Mouse (Mus musculus) liver, embryonic 11.5 days (tissue): Measurements from ENCODE around the gene Cep112. TPM values are rescaled to one million over a fixed set of nuclear protein-coding genes. Genes with fewer than 3 reads are reported as not detected.

ENCODE experiments used
- ATAC-seq: fragments of 200-750 bp; cut with Nextera tagmentation; replicated peaks from 2 replicates; pipeline ENCODE4 v1.8.0; 2017; ENCODE audit warnings: moderate number of reproducible peaks, mild to moderate bottlenecking, moderate TSS enrichment, moderate library complexity; ENCODE audit not compliant: low FRiP score
- DNase-seq: peaks from one replicate; pipeline ENCODE4 v3.0.0-alpha.2; 2017; ENCODE audit warnings: low spot score
- H3K27ac ChIP-seq: fragments of 300-500 bp; sonication (generic); 2 replicates; pipeline ENCODE4 v1.5.1; 2014; ENCODE audit warnings: mild to moderate bottlenecking, low read depth, low read length, control low read depth
- H3K27me3 ChIP-seq: fragments of 300-500 bp; sonication (generic); replicated peaks from 2 replicates; pipeline ENCODE4 v1.6.1; 2014; ENCODE audit warnings: low read length, mixed read lengths; ENCODE audit not compliant: control insufficient read depth, insufficient read depth
- H3K36me3 ChIP-seq: fragments of 300-500 bp; sonication (generic); 2 replicates; pipeline ENCODE4 v1.6.1; 2014; ENCODE audit warnings: mild to moderate bottlenecking, low read length, moderate library complexity, mixed read lengths; ENCODE audit not compliant: control insufficient read depth, insufficient read depth
- H3K4me1 ChIP-seq: fragments of 300-500 bp; sonication (generic); replicated peaks from 2 replicates; pipeline ENCODE4 v1.6.1; 2014; ENCODE audit warnings: low read length, mixed read lengths; ENCODE audit not compliant: control insufficient read depth, insufficient read depth
- H3K4me2 ChIP-seq: fragments of 300-500 bp; sonication (generic); 2 replicates; pipeline ENCODE4 v1.6.1; 2014; ENCODE audit warnings: mild to moderate bottlenecking, control low read depth, moderate library complexity
- H3K4me3 ChIP-seq: fragments of 300-500 bp; sonication (generic); 2 replicates; pipeline ENCODE4 v1.5.1; 2014; ENCODE audit warnings: low read depth, low read length, control low read depth
- H3K9ac ChIP-seq: fragments of 300-500 bp; sonication (generic); 2 replicates; pipeline ENCODE4 v1.6.1; 2014; ENCODE audit warnings: low read depth, low read length, control low read depth
- H3K9me3 ChIP-seq: fragments of 300-500 bp; sonication (generic); 2 replicates; pipeline ENCODE4 v1.6.1; 2016; ENCODE audit warnings: low read length, inconsistent platforms, mixed read lengths; ENCODE audit not compliant: control insufficient read depth
- WGBS: fragments of 180-500 bp; shearing (Covaris S2); extraction: QIAGEN DNeasy Blood & Tissue Kit; methylation state at CpG from one replicate; pipeline ENCODE4 v1.1.7; 2014; 5-methylcytosine and 5-hydroxymethylcytosine counted together
- polyA plus RNA-seq: library from polyadenylated mRNA; unstranded; fragments of >200 nt; fragmentation: Nextera tagmentation; extraction: Ambion mirVana; gene quantifications from 2 replicates; pipeline ENCODE4 v1.2.1, GENCODE M21; 2014

The Cep112 gene
- polyA plus RNA-seq, 1 experiment from 2014 or later: 5.7 TPM

GRCm38 (mm10) chr11:108877520-108877919 is 452.5 kb downstream of the Cep112 start:
- Histone ChIP-seq H3K27ac (no peak overlapping the region), H3K27me3 (no peaks in the 10 kb centered on the region), H3K4me1 (no peaks in the 10 kb centered on the region), H3K4me3 (no peak overlapping the region), H3K9me3 (no peaks in the 10 kb centered on the region), H3K4me2 (no peak overlapping the region), H3K36me3 (no peaks in the 10 kb centered on the region), H3K9ac (no peak overlapping the region)
- ATAC-seq (no peak), DNase-seq (no peak)
- 64% methylated on average over 5 of the region's 5 CpGs for WGBS

- Histone ChIP-seq H3K27me3 (no peaks in the 10 kb centered on the region), H3K4me1 (no peaks in the 10 kb centered on the region), H3K9me3 (no peaks in the 10 kb centered on the region), H3K4me3 (no peak overlapping the region), H3K4me2 (no peak overlapping the region), H3K36me3 (no peaks in the 10 kb centered on the region), H3K27ac (no peak overlapping the region), H3K9ac (no peak overlapping the region)
- DNase-seq: no peak
- 63% methylated on average over 4 of the region's 4 CpGs for WGBS
- ATAC-seq: no peak
Measured at GRCm38 (mm10) chr11:108880546-108880945, 455.6 kb downstream of the Cep112 start.

GRCm38 (mm10) chr11:108881662-108882061 is 456.7 kb downstream of the Cep112 start:
- WGBS: 78% methylated on average over 5 of the region's 5 CpGs
- ATAC-seq (no peak), DNase-seq (no peak)
- no peaks in the 10 kb centered on the region for H3K9me3 ChIP-seq
- no peak overlapping the region for H3K9ac ChIP-seq
- H3K4me2 ChIP-seq: no peak overlapping the region
- H3K27ac ChIP-seq: no peak overlapping the region
- H3K27me3 ChIP-seq: no peaks in the 10 kb centered on the region
- H3K4me1 ChIP-seq: no peaks in the 10 kb centered on the region
- no peak overlapping the region for H3K4me3 ChIP-seq
- no peaks in the 10 kb centered on the region for H3K36me3 ChIP-seq

GRCm38 (mm10) chr11:108885276-108885896 is 460.4 kb downstream of the Cep112 start:
- Histone ChIP-seq H3K4me2 (no peak overlapping the region), H3K36me3 (no peaks in the 10 kb centered on the region), H3K27me3 (peaks cover 6% of the 10 kb centered on the region; the same call in 1 of the 2 replicates), H3K4me1 (no peaks in the 10 kb centered on the region), H3K9ac (no peak overlapping the region), H3K27ac (no peak overlapping the region), H3K9me3 (no peaks in the 10 kb centered on the region), H3K4me3 (no peak overlapping the region)
- WGBS: 77% methylated on average over 19 of the region's 19 CpGs
- no peak for DNase-seq
- no peak for ATAC-seq

GRCm38 (mm10) chr11:108886060-108886459 is 461.1 kb downstream of the Cep112 start:
- no peak overlapping the region for H3K9ac ChIP-seq
- peaks cover 7% of the 10 kb centered on the region; the same call in 1 of the 2 replicates for H3K27me3 ChIP-seq
- H3K4me2 ChIP-seq: no peak overlapping the region
- no peak overlapping the region for H3K4me3 ChIP-seq
- no peaks in the 10 kb centered on the region for H3K36me3 ChIP-seq
- ATAC-seq: no peak
- H3K4me1 ChIP-seq: no peaks in the 10 kb centered on the region
- no peak for DNase-seq
- 78% methylated on average over 8 of the region's 8 CpGs for WGBS
- H3K9me3 ChIP-seq: no peaks in the 10 kb centered on the region
- H3K27ac ChIP-seq: no peak overlapping the region

- ATAC-seq: no peak
- no peak overlapping the region for H3K27ac ChIP-seq
- peaks cover 24% of the 10 kb centered on the region for H3K27me3 ChIP-seq
- no peaks in the 10 kb centered on the region for H3K36me3 ChIP-seq
- H3K9ac ChIP-seq: no peak overlapping the region
- no peak for DNase-seq
- no peaks in the 10 kb centered on the region for H3K4me1 ChIP-seq
- H3K4me2 ChIP-seq: no peak overlapping the region
- H3K4me3 ChIP-seq: no peak overlapping the region
- no peaks in the 10 kb centered on the region for H3K9me3 ChIP-seq
- WGBS: 31% methylated on average over 11 of the region's 11 CpGs
Measured at GRCm38 (mm10) chr11:108889121-108889520, 464.1 kb downstream of the Cep112 start.

- 31% methylated on average over 16 of the region's 16 CpGs for WGBS
- Histone ChIP-seq H3K36me3 (no peaks in the 10 kb centered on the region), H3K9ac (no peak overlapping the region), H3K4me2 (peak overlapping the region; percentile 54), H3K4me1 (no peaks in the 10 kb centered on the region), H3K9me3 (no peaks in the 10 kb centered on the region), H3K27me3 (peaks cover 26% of the 10 kb centered on the region), H3K27ac (no peak overlapping the region), H3K4me3 (no peak overlapping the region)
- DNase-seq (no peak), ATAC-seq (no peak)
Measured at GRCm38 (mm10) chr11:108890544-108890943, 465.6 kb downstream of the Cep112 start.

- ATAC-seq: no peak
- Histone ChIP-seq H3K27ac (no peak overlapping the region), H3K4me3 (peak overlapping the region; percentile 23), H3K27me3 (peaks cover 26% of the 10 kb centered on the region), H3K9ac (no peak overlapping the region), H3K36me3 (no peaks in the 10 kb centered on the region), H3K9me3 (no peaks in the 10 kb centered on the region), H3K4me2 (peak overlapping the region; percentile 54), H3K4me1 (no peaks in the 10 kb centered on the region)
- WGBS: 3% methylated on average over 16 of the region's 17 CpGs
- DNase-seq: peak; percentile 37
Measured at GRCm38 (mm10) chr11:108891111-108891870, 466.3 kb downstream of the Cep112 start.
